Mouse (Mus musculus) lung, embryonic 14.5 days (tissue): Measurements from ENCODE around the gene Cdsn. TPM values are rescaled to one million over a fixed set of nuclear protein-coding genes. Genes with fewer than 3 reads are reported as not detected.

ENCODE experiments used
- ATAC-seq: fragments of 200-750 bp; cut with Nextera tagmentation; 2 replicates; pipeline ENCODE4 v1.8.0; 2017; ENCODE audit warnings: mild to moderate bottlenecking, moderate TSS enrichment, moderate library complexity; ENCODE audit not compliant: insufficient read depth
- DNase-seq: peaks from one replicate; pipeline ENCODE4 v3.0.0-alpha.2; 2015
- H3K27ac ChIP-seq: fragments of 300-500 bp; sonication (generic); 2 replicates; pipeline ENCODE4 v1.5.1; 2014; ENCODE audit warnings: low read depth, mild to moderate bottlenecking, moderate library complexity
- H3K27me3 ChIP-seq: fragments of 300-500 bp; sonication (generic); 2 replicates; pipeline ENCODE4 v1.6.1; 2014; ENCODE audit warnings: low read length, control low read depth; ENCODE audit not compliant: insufficient read depth
- H3K36me3 ChIP-seq: fragments of 300-500 bp; sonication (generic); 2 replicates; pipeline ENCODE4 v1.6.1; 2014; ENCODE audit warnings: control low read depth; ENCODE audit not compliant: insufficient read depth
- H3K4me1 ChIP-seq: fragments of 300-500 bp; sonication (generic); 2 replicates; pipeline ENCODE4 v1.6.1; 2014; ENCODE audit warnings: antibody characterized with exemption, control low read depth; ENCODE audit not compliant: insufficient read depth
- H3K4me2 ChIP-seq: fragments of 300-500 bp; sonication (generic); 2 replicates; pipeline ENCODE4 v1.6.1; 2014; ENCODE audit warnings: mild to moderate bottlenecking
- H3K4me3 ChIP-seq: fragments of 300-500 bp; sonication (generic); 2 replicates; pipeline ENCODE4 v1.5.1; 2014; ENCODE audit warnings: low read depth, low read length
- H3K9ac ChIP-seq: fragments of 300-500 bp; sonication (generic); 2 replicates; pipeline ENCODE4 v1.6.1; 2014
- H3K9me3 ChIP-seq: fragments of 300-500 bp; sonication (generic); 2 replicates; pipeline ENCODE4 v1.6.1; 2016; ENCODE audit warnings: low read depth, low read length, control low read depth
- CTCF ChIP-seq: IDR thresholded peaks from 2 replicates; pipeline ENCODE4 v1.5.1; 2016; ENCODE audit warnings: antibody characterized with exemption, low read depth
- WGBS: fragments of 180-500 bp; shearing (Covaris S2); extraction: QIAGEN DNeasy Blood & Tissue Kit; methylation state at CpG from one replicate; pipeline ENCODE4 v1.1.7; 2014; 5-methylcytosine and 5-hydroxymethylcytosine counted together
- polyA plus RNA-seq: library from polyadenylated mRNA; unstranded; fragments of >200 nt; fragmentation: Nextera tagmentation; extraction: Ambion mirVana; gene quantifications from 2 replicates; pipeline ENCODE4 v1.2.1, GENCODE M21; 2014

Cdsn gene
- polyA plus RNA-seq, 1 experiment from 2014 or later = 0.07 TPM

DNA sequence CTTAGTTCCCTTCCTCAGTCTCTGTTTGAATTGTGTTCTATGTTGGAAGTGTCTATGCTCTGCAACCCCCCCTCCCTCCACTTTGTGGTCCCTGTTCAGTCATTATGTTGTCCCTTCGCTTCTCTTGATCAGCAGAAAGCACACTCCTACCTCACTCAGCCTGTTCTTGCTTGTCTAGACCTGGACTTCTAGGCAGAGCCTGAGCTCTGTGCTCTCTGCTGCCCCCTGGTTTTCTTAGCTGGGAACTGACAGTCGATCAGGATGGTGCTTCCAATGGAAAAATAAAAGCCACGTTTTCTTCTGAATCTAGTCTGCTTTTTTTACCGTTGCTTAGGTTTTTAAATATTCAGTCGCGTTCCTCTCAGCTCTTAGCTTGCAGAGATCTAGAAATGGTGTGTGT, 17.6 kb upstream of the Cdsn start:
- Histone ChIP-seq H3K27me3 (no peaks in the 10 kb centered on the region), H3K9me3 (no peaks in the 10 kb centered on the region), H3K9ac (no peak overlapping the region), H3K36me3 (peaks cover 11% of the 10 kb centered on the region), H3K4me1 (no peaks in the 10 kb centered on the region), H3K4me2 (no peak overlapping the region), H3K27ac (no peak overlapping the region), H3K4me3 (no peak overlapping the region)
- DNase-seq = peak; percentile 92
- peak; percentile 95 for TF ChIP-seq CTCF
- ATAC-seq = peak; percentile 71
- 11% methylated on average over 6 of the region's 6 CpGs for WGBS

DNA sequence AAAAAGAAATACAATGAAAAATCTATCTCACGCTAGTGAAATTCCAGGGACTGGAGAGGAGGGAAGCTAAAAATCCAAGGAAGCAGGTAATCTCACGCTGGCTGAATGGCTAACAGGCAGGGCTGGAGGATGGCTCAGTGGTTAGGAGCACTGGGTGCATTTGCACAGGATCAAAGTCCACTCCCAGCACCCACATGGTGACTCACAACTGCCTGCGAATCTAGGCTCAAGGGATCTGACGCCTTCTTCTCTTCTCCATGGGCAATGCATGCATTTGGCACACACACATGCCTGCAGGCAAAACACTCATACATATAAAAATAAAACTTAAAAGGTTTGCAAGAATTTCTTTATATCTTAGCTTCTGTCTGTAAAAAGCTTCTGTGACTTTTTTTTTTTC, 14.5 kb upstream of the Cdsn start:
- Histone ChIP-seq H3K36me3 (no peaks in the 10 kb centered on the region), H3K9ac (no peak overlapping the region), H3K27ac (no peak overlapping the region), H3K4me2 (no peak overlapping the region), H3K27me3 (no peaks in the 10 kb centered on the region), H3K4me1 (no peaks in the 10 kb centered on the region), H3K4me3 (no peak overlapping the region), H3K9me3 (no peaks in the 10 kb centered on the region)
- DNase-seq (no peak), ATAC-seq (no peak)
- 75% methylated on average over 4 of the region's 4 CpGs for WGBS
- no peak for TF ChIP-seq CTCF

- DNase-seq = no peak
- no peaks in the 10 kb centered on the region for H3K27me3 ChIP-seq
- H3K4me1 ChIP-seq = no peaks in the 10 kb centered on the region
- H3K9ac ChIP-seq = no peak overlapping the region
- ATAC-seq = no peak
- no peaks in the 10 kb centered on the region for H3K36me3 ChIP-seq
- TF ChIP-seq CTCF = no peak
- no peak overlapping the region for H3K27ac ChIP-seq
- WGBS = 71% methylated on average over 1 of the region's 1 CpGs
- no peak overlapping the region for H3K4me2 ChIP-seq
- H3K4me3 ChIP-seq = no peak overlapping the region
- no peaks in the 10 kb centered on the region for H3K9me3 ChIP-seq
These were observed 13.5 kb upstream of the Cdsn start for GRCm38 (mm10) chr17:35538476-35538875.

DNA sequence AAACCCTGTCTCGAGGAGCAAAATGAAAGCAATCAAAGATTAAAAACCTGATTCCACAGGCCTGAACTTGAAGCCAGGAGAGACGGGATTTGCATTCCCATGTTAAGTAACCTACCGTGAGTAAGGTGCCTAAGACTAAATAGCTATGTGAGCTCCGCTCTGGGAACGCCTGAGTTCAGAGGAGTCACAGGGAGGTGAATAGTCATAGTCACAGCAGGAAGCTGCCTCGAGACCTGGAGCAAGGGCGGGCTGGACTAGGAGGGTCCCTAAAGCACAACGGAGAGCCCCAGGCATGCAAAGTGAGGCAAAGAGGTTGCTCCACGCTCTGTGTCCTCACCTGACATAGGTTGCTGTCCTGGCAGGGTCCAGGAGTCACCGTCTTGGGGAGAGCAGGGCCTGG, 12.4 kb upstream of the Cdsn start:
- 55% methylated on average over 10 of the region's 10 CpGs for WGBS
- ATAC-seq (no peak), DNase-seq (no peak)
- H3K9me3 ChIP-seq = no peaks in the 10 kb centered on the region
- H3K27ac ChIP-seq = no peak overlapping the region
- H3K36me3 ChIP-seq = no peaks in the 10 kb centered on the region
- TF ChIP-seq CTCF = no peak
- H3K4me2 ChIP-seq = no peak overlapping the region
- H3K27me3 ChIP-seq = no peaks in the 10 kb centered on the region
- H3K4me3 ChIP-seq = no peak overlapping the region
- H3K9ac ChIP-seq = no peak overlapping the region
- H3K4me1 ChIP-seq = no peaks in the 10 kb centered on the region

DNA sequence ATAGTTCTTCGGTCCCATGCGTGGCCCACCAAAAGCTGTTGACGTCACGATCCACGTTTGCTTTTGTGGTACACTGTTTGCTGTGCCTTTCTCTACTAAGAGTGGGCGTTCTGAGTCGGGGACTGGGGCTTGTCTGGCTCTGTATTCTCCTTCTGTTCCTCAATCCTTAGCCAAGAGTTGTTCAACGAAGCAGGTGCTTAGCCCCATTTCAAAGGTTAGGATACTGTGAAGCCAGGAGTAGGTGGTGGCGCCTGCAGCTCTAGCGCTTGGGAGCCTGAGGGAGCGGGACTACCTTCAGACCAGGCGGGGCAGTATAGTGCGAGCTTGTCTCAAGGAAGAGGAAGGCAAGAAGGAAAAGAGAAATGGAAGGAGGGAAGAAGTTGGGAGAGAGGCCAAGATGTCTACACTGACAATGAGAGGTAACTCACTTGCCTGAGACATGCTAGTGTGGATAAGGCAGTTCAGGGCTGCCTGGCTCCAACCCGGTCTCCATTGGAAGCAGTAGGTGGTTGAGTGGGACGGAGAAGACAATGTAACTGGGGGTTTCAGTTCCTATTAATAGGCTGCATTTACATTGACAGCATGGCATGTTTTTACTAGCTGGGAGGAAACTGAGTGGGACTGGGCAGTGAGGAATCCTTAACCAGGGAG, 9.0 kb upstream of the Cdsn start:
- Histone ChIP-seq H3K9me3 (no peaks in the 10 kb centered on the region), H3K4me3 (no peak overlapping the region), H3K27me3 (no peaks in the 10 kb centered on the region), H3K4me1 (no peaks in the 10 kb centered on the region), H3K4me2 (no peak overlapping the region), H3K27ac (no peak overlapping the region), H3K9ac (no peak overlapping the region), H3K36me3 (no peaks in the 10 kb centered on the region)
- WGBS = 72% methylated on average over 15 of the region's 15 CpGs
- ATAC-seq (no peak), DNase-seq (no peak)
- TF ChIP-seq CTCF = no peak

GRCm38 (mm10) chr17:35543412-35543861, 8.5 kb upstream of the Cdsn start:
- Histone ChIP-seq H3K27me3 (no peaks in the 10 kb centered on the region), H3K9ac (no peak overlapping the region), H3K4me2 (no peak overlapping the region), H3K36me3 (no peaks in the 10 kb centered on the region), H3K9me3 (no peaks in the 10 kb centered on the region), H3K4me3 (no peak overlapping the region), H3K27ac (no peak overlapping the region), H3K4me1 (no peaks in the 10 kb centered on the region)
- ATAC-seq = no peak
- TF ChIP-seq CTCF = no peak
- DNase-seq = no peak
- 49% methylated on average over 14 of the region's 14 CpGs for WGBS

- TF ChIP-seq CTCF = no peak
These were observed 7.9 kb upstream of the Cdsn start for GRCm38 (mm10) chr17:35544001-35544400.

More at GRCm38 (mm10) chr17:35544001-35544400, 7.9 kb upstream of the Cdsn start:
- ATAC-seq = no peak
- no peak for DNase-seq
- Histone ChIP-seq H3K4me1 (no peaks in the 10 kb centered on the region), H3K9ac (no peak overlapping the region), H3K27me3 (no peaks in the 10 kb centered on the region), H3K4me3 (no peak overlapping the region), H3K36me3 (no peaks in the 10 kb centered on the region), H3K27ac (no peak overlapping the region), H3K4me2 (no peak overlapping the region), H3K9me3 (no peaks in the 10 kb centered on the region)
- 65% methylated on average over 6 of the region's 6 CpGs for WGBS
